Mouse (Mus musculus) embryonic fibroblast, embryonic 13.5 days (primary cell): Measurements from ENCODE around the gene Zfhx3.

Source experiments
- CTCF ChIP-seq: IDR thresholded peaks from 2 replicates; pipeline ENCODE4 v1.5.1; 2011; ENCODE audit warnings: mild to moderate bottlenecking, control low read depth, low read length, moderate library complexity, borderline replicate concordance; ENCODE audit not compliant: insufficient read depth
- POLR2A ChIP-seq: IDR thresholded peaks from 2 replicates; pipeline ENCODE4 v1.6.1; 2011; ENCODE audit warnings: low read depth, mild to moderate bottlenecking, control low read depth, low read length, moderate library complexity

DNA sequence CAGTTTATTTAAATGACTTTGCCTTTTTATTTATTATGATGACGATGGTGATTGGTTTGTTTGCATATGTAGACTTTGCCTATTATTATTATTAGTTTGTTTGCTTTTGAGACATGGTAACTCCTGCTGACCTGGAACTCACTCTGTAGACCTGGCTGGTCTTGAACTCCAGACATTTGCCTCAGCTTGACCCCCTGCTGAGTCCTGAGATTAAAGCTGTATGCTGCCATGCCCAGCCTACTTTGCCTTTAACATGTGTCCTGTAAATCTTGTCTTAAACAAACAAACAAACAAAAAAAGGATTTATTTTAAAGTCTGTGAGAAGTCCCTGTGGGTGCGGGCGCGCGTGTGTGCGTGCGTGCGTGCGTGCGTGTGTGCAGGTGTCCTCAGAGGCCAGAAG, 783.2 kb downstream of the Zfhx3 start:
- no peak for TF ChIP-seq CTCF
- no peak for TF ChIP-seq POLR2A
